Mouse (Mus musculus) stomach, embryonic 16.5 days (tissue): ENCODE measurements at regions not wholly inside any gene's neighbourhood (a gene's known extent, or its start where the extent isn't known, plus 50 kb on each side); places are given as distances from the start of the nearest gene placed in this dataset.

Source experiments
- ATAC-seq: fragments of 200-750 bp; cut with Nextera tagmentation; 2 replicates; pipeline ENCODE4 v1.8.0; 2017; ENCODE audit warnings: moderate number of reproducible peaks, moderate TSS enrichment; ENCODE audit not compliant: insufficient read depth, low FRiP score
- H3K27ac ChIP-seq: fragments of 300-500 bp; sonication (generic); 2 replicates; pipeline ENCODE4 v1.5.1; 2014; ENCODE audit warnings: low read length
- H3K27me3 ChIP-seq: fragments of 300-500 bp; sonication (generic); 2 replicates; pipeline ENCODE4 v1.6.1; 2014; ENCODE audit warnings: low read length, control low read depth, mixed read lengths; ENCODE audit not compliant: control insufficient read depth, insufficient read depth
- H3K36me3 ChIP-seq: fragments of 300-500 bp; sonication (generic); 2 replicates; pipeline ENCODE4 v1.6.1; 2014; ENCODE audit warnings: low read length; ENCODE audit not compliant: control insufficient read depth, insufficient read depth
- H3K4me1 ChIP-seq: fragments of 300-500 bp; sonication (generic); 2 replicates; pipeline ENCODE4 v1.6.1; 2014; ENCODE audit warnings: low read length, control low read depth, mixed read lengths; ENCODE audit not compliant: control insufficient read depth, insufficient read depth
- H3K4me2 ChIP-seq: fragments of 300-500 bp; sonication (generic); 2 replicates; pipeline ENCODE4 v1.6.1; 2014; ENCODE audit warnings: low read depth, low read length, mixed read lengths
- H3K4me3 ChIP-seq: fragments of 300-500 bp; sonication (generic); replicated peaks from 2 replicates; pipeline ENCODE4 v1.5.1; 2014; ENCODE audit warnings: mild to moderate bottlenecking, low read length
- H3K9ac ChIP-seq: fragments of 300-500 bp; sonication (generic); 2 replicates; pipeline ENCODE4 v1.6.1; 2014; ENCODE audit warnings: low read length
- H3K9me3 ChIP-seq: fragments of 300-500 bp; sonication (generic); replicated peaks from 2 replicates; pipeline ENCODE4 v1.6.1; 2016; ENCODE audit warnings: low read length, control low read depth; ENCODE audit not compliant: control insufficient read depth
- WGBS: fragments of 180-500 bp; shearing (Covaris S2); extraction: QIAGEN DNeasy Blood & Tissue Kit; methylation state at CpG from one replicate; pipeline ENCODE4 v1.1.7; 2014; 5-methylcytosine and 5-hydroxymethylcytosine counted together

GRCm38 (mm10) chr3:136531604-136532003, 138.3 kb upstream of the Ppp3ca start:
- Histone ChIP-seq H3K36me3 (no peaks in the 10 kb centered on the region), H3K27ac (no peak overlapping the region), H3K9me3 (no peaks in the 10 kb centered on the region), H3K27me3 (no peaks in the 10 kb centered on the region), H3K4me3 (no peak overlapping the region), H3K9ac (no peak overlapping the region), H3K4me1 (no peaks in the 10 kb centered on the region), H3K4me2 (no peak overlapping the region)
- ATAC-seq = no peak
- 90% methylated on average over 1 of the region's 1 CpGs for WGBS

GRCm38 (mm10) chr3:136508575-136508974, 161.3 kb upstream of the Ppp3ca start:
- Histone ChIP-seq H3K4me2 (no peak overlapping the region), H3K4me1 (no peaks in the 10 kb centered on the region), H3K9me3 (no peaks in the 10 kb centered on the region), H3K27me3 (no peaks in the 10 kb centered on the region), H3K9ac (no peak overlapping the region), H3K4me3 (no peak overlapping the region), H3K27ac (no peak overlapping the region), H3K36me3 (no peaks in the 10 kb centered on the region)
- no peak for ATAC-seq
- WGBS = 31% methylated on average over 2 of the region's 2 CpGs

- Histone ChIP-seq H3K36me3 (no peaks in the 10 kb centered on the region), H3K4me3 (no peak overlapping the region), H3K4me1 (no peaks in the 10 kb centered on the region), H3K27me3 (no peaks in the 10 kb centered on the region), H3K9me3 (no peaks in the 10 kb centered on the region), H3K4me2 (no peak overlapping the region), H3K27ac (no peak overlapping the region), H3K9ac (no peak overlapping the region)
- ATAC-seq = no peak
- 85% methylated on average over 7 of the region's 7 CpGs for WGBS
Measured at GRCm38 (mm10) chr3:136507070-136507469, 162.9 kb upstream of the Ppp3ca start.

- H3K27me3 ChIP-seq = no peaks in the 10 kb centered on the region
- H3K4me2 ChIP-seq = no peak overlapping the region
- no peak for ATAC-seq
- no peak overlapping the region for H3K27ac ChIP-seq
- H3K9me3 ChIP-seq = no peaks in the 10 kb centered on the region
- no peak overlapping the region for H3K9ac ChIP-seq
- H3K4me1 ChIP-seq = no peaks in the 10 kb centered on the region
- H3K4me3 ChIP-seq = no peak overlapping the region
- H3K36me3 ChIP-seq = no peaks in the 10 kb centered on the region
Measured at GRCm38 (mm10) chr3:136494831-136495230, 169.0 kb upstream of the Bank1 start.

- ATAC-seq = no peak
- no peaks in the 10 kb centered on the region for H3K27me3 ChIP-seq
Measured at GRCm38 (mm10) chr3:136491683-136492082, 165.8 kb upstream of the Bank1 start.

GRCm38 (mm10) chr3:136471693-136472092, 145.8 kb upstream of the Bank1 start:
- H3K4me3 ChIP-seq = no peak overlapping the region
- WGBS = 93% methylated on average over 3 of the region's 3 CpGs
- no peak overlapping the region for H3K4me2 ChIP-seq
- no peaks in the 10 kb centered on the region for H3K27me3 ChIP-seq
- no peaks in the 10 kb centered on the region for H3K9me3 ChIP-seq
- no peak overlapping the region for H3K9ac ChIP-seq
- no peak for ATAC-seq
- H3K36me3 ChIP-seq = no peaks in the 10 kb centered on the region
- H3K27ac ChIP-seq = no peak overlapping the region
- H3K4me1 ChIP-seq = no peaks in the 10 kb centered on the region

More at GRCm38 (mm10) chr3:136491683-136492082, 165.8 kb upstream of the Bank1 start:
- no peaks in the 10 kb centered on the region for H3K9me3 ChIP-seq
- no peak overlapping the region for H3K9ac ChIP-seq
- H3K27ac ChIP-seq = no peak overlapping the region
- no peaks in the 10 kb centered on the region for H3K36me3 ChIP-seq
- WGBS = 85% methylated on average over 2 of the region's 2 CpGs
- H3K4me2 ChIP-seq = no peak overlapping the region
- no peak overlapping the region for H3K4me3 ChIP-seq
- no peaks in the 10 kb centered on the region for H3K4me1 ChIP-seq

- Histone ChIP-seq H3K9ac (no peak overlapping the region), H3K27ac (no peak overlapping the region), H3K4me3 (no peak overlapping the region), H3K36me3 (no peaks in the 10 kb centered on the region), H3K4me1 (no peaks in the 10 kb centered on the region), H3K4me2 (no peak overlapping the region), H3K9me3 (no peaks in the 10 kb centered on the region), H3K27me3 (no peaks in the 10 kb centered on the region)
- ATAC-seq = no peak
- WGBS = 84% methylated on average over 3 of the region's 3 CpGs
Measured at GRCm38 (mm10) chr3:136462747-136463146, 136.9 kb upstream of the Bank1 start.

- Histone ChIP-seq H3K4me1 (no peaks in the 10 kb centered on the region), H3K4me2 (no peak overlapping the region), H3K27me3 (no peaks in the 10 kb centered on the region), H3K36me3 (no peaks in the 10 kb centered on the region), H3K9me3 (no peaks in the 10 kb centered on the region), H3K9ac (no peak overlapping the region), H3K4me3 (no peak overlapping the region), H3K27ac (no peak overlapping the region)
- no peak for ATAC-seq
- 77% methylated on average over 10 of the region's 10 CpGs for WGBS
Measured at GRCm38 (mm10) chr3:136456471-136457117, 130.7 kb upstream of the Bank1 start.

GRCm38 (mm10) chr3:136455651-136456470, 130.0 kb upstream of the Bank1 start:
- Histone ChIP-seq H3K27ac (no peak overlapping the region), H3K9me3 (no peaks in the 10 kb centered on the region), H3K4me3 (no peak overlapping the region), H3K9ac (no peak overlapping the region), H3K36me3 (no peaks in the 10 kb centered on the region), H3K4me2 (no peak overlapping the region), H3K27me3 (no peaks in the 10 kb centered on the region), H3K4me1 (no peaks in the 10 kb centered on the region)
- WGBS = 75% methylated on average over 7 of the region's 7 CpGs
- no peak for ATAC-seq
